Mouse (Mus musculus): ENCODE results near the gene Tns1. TPM values are rescaled to one million over a fixed set of nuclear protein-coding genes. Genes with fewer than 3 reads are reported as not detected.

Tns1 gene
- polyA plus RNA-seq, 1 experiment, result 111 TPM

- TF ChIP-seq TCF12 (IDR thresholded peaks at IDR 0.05; ENCODE audit: insufficient read depth, poor library complexity, severe bottlenecking) (no peak), SRF (IDR thresholded peaks at IDR 0.05; ENCODE audit: control insufficient read depth, insufficient read length, low read depth) (no peak), MYOD1 (IDR thresholded peaks at IDR 0.05; ENCODE audit: control insufficient read depth in 1 of 3, insufficient read length in 2 of 3, low read depth in 2 of 3) (no peak), USF1 (IDR thresholded peaks at IDR 0.05; ENCODE audit: low read depth) (no peak), MAX (IDR thresholded peaks at IDR 0.05; ENCODE audit: low read depth) (no peak), POLR2A (IDR thresholded peaks at IDR 0.05; ENCODE audit: insufficient read length, low read depth) (no peak), TCF3 (IDR thresholded peaks at IDR 0.05; ENCODE audit: insufficient read length, low read depth) (no peak), POLR2AphosphoS2 (IDR thresholded peaks at IDR 0.05; ENCODE audit: insufficient read length, low read depth) (no peak), REST (IDR thresholded peaks at IDR 0.05; ENCODE audit: insufficient read depth, insufficient read length) (no peak), E2F4 (IDR thresholded peaks at IDR 0.05; ENCODE audit: insufficient read depth) (no peak), CEBPB (IDR thresholded peaks at IDR 0.05; ENCODE audit: insufficient read depth, poor library complexity, severe bottlenecking) (no peak), MYOG (IDR thresholded peaks at IDR 0.05; ENCODE audit: control insufficient read depth in 1 of 3, insufficient read depth in 1 of 3, insufficient read length in 2 of 3, low read depth in 2 of 3) (no peak)
- no peaks in the 10 kb centered on the region for H3K79me2 ChIP-seq (ENCODE audit: control insufficient read depth, insufficient read depth)
- H3K4me3 ChIP-seq, result no peak overlapping the region
- no peaks in the 10 kb centered on the region for H3K36me3 ChIP-seq (ENCODE audit: control insufficient read depth, insufficient read depth)
- no peak overlapping the region for H3K4me2 ChIP-seq (ENCODE audit: low read depth)
- no peaks in the 10 kb centered on the region for H3K27me3 ChIP-seq (ENCODE audit: control insufficient read depth, insufficient read depth, insufficient read length)
- no peak overlapping the region for H3ac ChIP-seq (ENCODE audit: control insufficient read depth, insufficient read length)
Observed at GRCm38 (mm10) chr1:74074693-74075485, 49.4 kb downstream of the Tns1 start.

- H3K4me2 ChIP-seq (ENCODE audit: low read depth), result no peak overlapping the region
- no peaks in the 10 kb centered on the region for H3K79me2 ChIP-seq (ENCODE audit: control insufficient read depth, insufficient read depth)
- TF ChIP-seq TCF12 (IDR thresholded peaks at IDR 0.05; ENCODE audit: insufficient read depth, poor library complexity, severe bottlenecking) (no peak), E2F4 (IDR thresholded peaks at IDR 0.05; ENCODE audit: insufficient read depth) (no peak), MYOG (IDR thresholded peaks at IDR 0.05; ENCODE audit: control insufficient read depth in 1 of 3, insufficient read depth in 1 of 3, insufficient read length in 2 of 3, low read depth in 2 of 3) (no peak), POLR2AphosphoS2 (IDR thresholded peaks at IDR 0.05; ENCODE audit: insufficient read length, low read depth) (no peak), TCF3 (IDR thresholded peaks at IDR 0.05; ENCODE audit: insufficient read length, low read depth) (no peak), CEBPB (IDR thresholded peaks at IDR 0.05; ENCODE audit: insufficient read depth, poor library complexity, severe bottlenecking) (no peak)
- H3ac ChIP-seq (ENCODE audit: control insufficient read depth, insufficient read length), result no peak overlapping the region
- H3K27me3 ChIP-seq (ENCODE audit: control insufficient read depth, insufficient read depth, insufficient read length), result no peaks in the 10 kb centered on the region
- H3K4me3 ChIP-seq, result no peak overlapping the region
- H3K36me3 ChIP-seq (ENCODE audit: control insufficient read depth, insufficient read depth), result no peaks in the 10 kb centered on the region
Observed at GRCm38 (mm10) chr1:74073791-74074190, 50.5 kb downstream of the Tns1 start.

- TF ChIP-seq TCF12 (IDR thresholded peaks at IDR 0.05; ENCODE audit: insufficient read depth, poor library complexity, severe bottlenecking), result no peak
- TF ChIP-seq E2F4 (IDR thresholded peaks at IDR 0.05; ENCODE audit: insufficient read depth), result no peak
- no peak for TF ChIP-seq MYOG (IDR thresholded peaks at IDR 0.05; ENCODE audit: control insufficient read depth in 1 of 3, insufficient read depth in 1 of 3, insufficient read length in 2 of 3, low read depth in 2 of 3)
- no peak for TF ChIP-seq USF1 (IDR thresholded peaks at IDR 0.05; ENCODE audit: low read depth)
- TF ChIP-seq MAX (IDR thresholded peaks at IDR 0.05; ENCODE audit: low read depth), result no peak
- no peak for TF ChIP-seq POLR2A (IDR thresholded peaks at IDR 0.05; ENCODE audit: insufficient read length, low read depth)
- TF ChIP-seq TCF3 (IDR thresholded peaks at IDR 0.05; ENCODE audit: insufficient read length, low read depth), result no peak
- TF ChIP-seq POLR2AphosphoS2 (IDR thresholded peaks at IDR 0.05; ENCODE audit: insufficient read length, low read depth), result no peak
- TF ChIP-seq MYOD1 (IDR thresholded peaks at IDR 0.05; ENCODE audit: control insufficient read depth in 1 of 3, insufficient read length in 2 of 3, low read depth in 2 of 3), result no peak
- TF ChIP-seq SRF (IDR thresholded peaks at IDR 0.05; ENCODE audit: control insufficient read depth, insufficient read length, low read depth), result no peak
- no peak for TF ChIP-seq REST (IDR thresholded peaks at IDR 0.05; ENCODE audit: insufficient read depth, insufficient read length)
- no peak for TF ChIP-seq CEBPB (IDR thresholded peaks at IDR 0.05; ENCODE audit: insufficient read depth, poor library complexity, severe bottlenecking)
- no peak overlapping the region for H3K4me2 ChIP-seq (ENCODE audit: low read depth)
- H3K79me2 ChIP-seq (ENCODE audit: control insufficient read depth, insufficient read depth), result peaks cover 8% of the 10 kb centered on the region
- H3ac ChIP-seq (ENCODE audit: control insufficient read depth, insufficient read length), result no peak overlapping the region
- no peaks in the 10 kb centered on the region for H3K27me3 ChIP-seq (ENCODE audit: control insufficient read depth, insufficient read depth, insufficient read length)
- H3K36me3 ChIP-seq (ENCODE audit: control insufficient read depth, insufficient read depth), result no peaks in the 10 kb centered on the region
- no peak overlapping the region for H3K4me3 ChIP-seq
Observed at GRCm38 (mm10) chr1:74070745-74071144, 53.5 kb downstream of the Tns1 start.

- Histone ChIP-seq H3K4me2 (ENCODE audit: low read depth) (peak overlapping the region; percentile 12), H3K36me3 (ENCODE audit: control insufficient read depth, insufficient read depth) (no peaks in the 10 kb centered on the region), H3K27me3 (ENCODE audit: control insufficient read depth, insufficient read depth, insufficient read length) (no peaks in the 10 kb centered on the region), H3K4me3 (no peak overlapping the region), H3ac (ENCODE audit: control insufficient read depth, insufficient read length) (no peak overlapping the region), H3K79me2 (ENCODE audit: control insufficient read depth, insufficient read depth) (peaks cover 8% of the 10 kb centered on the region)
- TF ChIP-seq REST (IDR thresholded peaks at IDR 0.05; ENCODE audit: insufficient read depth, insufficient read length) (no peak), MYOG (IDR thresholded peaks at IDR 0.05; ENCODE audit: control insufficient read depth in 1 of 3, insufficient read depth in 1 of 3, insufficient read length in 2 of 3, low read depth in 2 of 3) (no peak), MYOD1 (IDR thresholded peaks at IDR 0.05; ENCODE audit: control insufficient read depth in 1 of 3, insufficient read length in 2 of 3, low read depth in 2 of 3) (no peak), E2F4 (IDR thresholded peaks at IDR 0.05; ENCODE audit: insufficient read depth) (no peak), CEBPB (IDR thresholded peaks at IDR 0.05; ENCODE audit: insufficient read depth, poor library complexity, severe bottlenecking) (no peak), SRF (IDR thresholded peaks at IDR 0.05; ENCODE audit: control insufficient read depth, insufficient read length, low read depth) (no peak), POLR2A (IDR thresholded peaks at IDR 0.05; ENCODE audit: insufficient read length, low read depth) (no peak), POLR2AphosphoS2 (IDR thresholded peaks at IDR 0.05; ENCODE audit: insufficient read length, low read depth) (no peak), MAX (IDR thresholded peaks at IDR 0.05; ENCODE audit: low read depth) (no peak), TCF3 (IDR thresholded peaks at IDR 0.05; ENCODE audit: insufficient read length, low read depth) (no peak), TCF12 (IDR thresholded peaks at IDR 0.05; ENCODE audit: insufficient read depth, poor library complexity, severe bottlenecking) (no peak), USF1 (IDR thresholded peaks at IDR 0.05; ENCODE audit: low read depth) (no peak)
Observed at GRCm38 (mm10) chr1:74070001-74070551, 54.2 kb downstream of the Tns1 start.
